Mouse (Mus musculus): ENCODE results near the gene Bloc1s1.

GRCm38 (mm10) chr10:128910066-128910841 is 13.6 kb downstream of the Bloc1s1 start:
- TF ChIP-seq CTCF (IDR thresholded peaks at IDR 0.05; ENCODE audit: control insufficient read depth, insufficient read depth, low read length) = no peak
- peak; percentile 30; the same call in 1 of the 2 replicates for TF ChIP-seq POLR2A (IDR thresholded peaks at IDR 0.05; ENCODE audit: borderline replicate concordance, control insufficient read depth, low read depth, low read length)

Measured in bone marrow, adult 2 months (tissue).